Mouse (Mus musculus) frontal cortex, adult 2 months (tissue): Measurements from ENCODE around the gene Gm21976. TPM values are rescaled to one million over a fixed set of nuclear protein-coding genes. Genes with fewer than 3 reads are reported as not detected.

Experiments used
- DNase-seq, 2 experiments: peaks; one replicate each; pipeline ENCODE4 v3.0.0; 2022; ENCODE audit warnings: low spot score in 1 of 2; ENCODE audit errors: extremely low spot score in 1 of 2
- polyA plus RNA-seq: library from polyadenylated mRNA; depleted of rRNA; stranded (reverse); fragments of >200 nt; gene quantifications from 2 replicates; pipeline ENCODE4 v1.2.3, GENCODE M21; 2012

Gm21976 gene
- polyA plus RNA-seq, 1 experiment: not detected

GRCm38 (mm10) chr13:98297883-98298482 lies 18.3 kb downstream of the Gm21976 start:
- DNase-seq: no peak

- peak; percentile 58 to 89 for DNase-seq
Observed at GRCm38 (mm10) chr13:98298833-98299758, 19.4 kb downstream of the Gm21976 start.

GRCm38 (mm10) chr13:98305257-98305656 lies 25.6 kb downstream of the Gm21976 start:
- no peak for DNase-seq

GRCm38 (mm10) chr13:98306393-98306792 lies 26.7 kb downstream of the Gm21976 start:
- DNase-seq: no peak

GRCm38 (mm10) chr13:98306852-98307475 lies 27.3 kb downstream of the Gm21976 start:
- peak in 1 of 2 experiments; percentile 47 for DNase-seq

GRCm38 (mm10) chr13:98308004-98308403 lies 28.3 kb downstream of the Gm21976 start:
- DNase-seq: no peak

- no peak for DNase-seq
Observed at GRCm38 (mm10) chr13:98308724-98309123, 29.0 kb downstream of the Gm21976 start.

GRCm38 (mm10) chr13:98311597-98311996 lies 31.9 kb downstream of the Gm21976 start:
- DNase-seq: no peak

- no peak for DNase-seq
Observed at GRCm38 (mm10) chr13:98313631-98314030, 33.9 kb downstream of the Gm21976 start.

- DNase-seq: no peak
Observed at GRCm38 (mm10) chr13:98315124-98315523, 35.4 kb downstream of the Gm21976 start.

GRCm38 (mm10) chr13:98316140-98316479 lies 36.4 kb downstream of the Gm21976 start:
- no peak for DNase-seq

GRCm38 (mm10) chr13:98316480-98317245 lies 37.0 kb downstream of the Gm21976 start, which contains the start of gene Btf3:
Gene Btf3, minus strand, starts transcription at chr13:98317006.
- DNase-seq: peak; percentile 82 to 95

- DNase-seq: peak in 1 of 2 experiments; percentile 15
Observed at GRCm38 (mm10) chr13:98317246-98317677, 37.6 kb downstream of the Gm21976 start.

GRCm38 (mm10) chr13:98317911-98318310 lies 38.2 kb downstream of the Gm21976 start:
- DNase-seq: no peak

- no peak for DNase-seq
Observed at GRCm38 (mm10) chr13:98325034-98325433, 45.3 kb downstream of the Gm21976 start.

- DNase-seq: no peak
Observed at GRCm38 (mm10) chr13:98332106-98332505, 52.4 kb downstream of the Gm21976 start.

GRCm38 (mm10) chr13:98336205-98336604 lies 56.5 kb downstream of the Gm21976 start:
- DNase-seq: no peak

GRCm38 (mm10) chr13:98340506-98340905 lies 60.8 kb downstream of the Gm21976 start:
- no peak for DNase-seq

- DNase-seq: no peak
Observed at GRCm38 (mm10) chr13:98349491-98349890, 69.8 kb downstream of the Gm21976 start.

GRCm38 (mm10) chr13:98351527-98351926 lies 71.8 kb downstream of the Gm21976 start:
- no peak for DNase-seq
